Mouse (Mus musculus) neural tube, embryonic 14.5 days (tissue): ENCODE data around the gene Lrrk2. TPM values are rescaled to one million over a fixed set of nuclear protein-coding genes. Genes with fewer than 3 reads are reported as not detected.

Experiments used
- ATAC-seq: fragments of 200-750 bp; cut with Nextera tagmentation; 2 replicates; pipeline ENCODE4 v1.8.0; 2017; ENCODE audit warnings: low read depth, mild to moderate bottlenecking, moderate TSS enrichment, moderate library complexity
- H3K27ac ChIP-seq: fragments of 300-500 bp; sonication (generic); 2 replicates; pipeline ENCODE4 v1.5.1; 2014; ENCODE audit warnings: low read depth, mild to moderate bottlenecking, control low read depth, low read length, moderate library complexity, mixed read lengths
- H3K27me3 ChIP-seq: fragments of 300-500 bp; sonication (generic); 2 replicates; pipeline ENCODE4 v1.6.1; 2014; ENCODE audit warnings: low read length; ENCODE audit not compliant: control insufficient read depth, insufficient read depth
- H3K36me3 ChIP-seq: fragments of 300-500 bp; sonication (generic); 2 replicates; pipeline ENCODE4 v1.6.1; 2014; ENCODE audit warnings: low read length, mixed read lengths; ENCODE audit not compliant: control insufficient read depth, insufficient read depth
- H3K4me1 ChIP-seq: fragments of 300-500 bp; sonication (generic); 2 replicates; pipeline ENCODE4 v1.6.1; 2014; ENCODE audit warnings: low read length; ENCODE audit not compliant: control insufficient read depth, insufficient read depth
- H3K4me2 ChIP-seq: fragments of 300-500 bp; sonication (generic); 2 replicates; pipeline ENCODE4 v1.6.1; 2014; ENCODE audit warnings: mild to moderate bottlenecking, low read depth, low read length, control low read depth
- H3K4me3 ChIP-seq: fragments of 300-500 bp; sonication (generic); 2 replicates; pipeline ENCODE4 v1.5.1; 2014; ENCODE audit warnings: low read depth, low read length, control low read depth, mixed read lengths
- H3K9ac ChIP-seq: fragments of 300-500 bp; sonication (generic); replicated peaks from 2 replicates; pipeline ENCODE4 v1.6.1; 2014; ENCODE audit warnings: low read depth, mild to moderate bottlenecking, control low read depth, low read length, mixed read lengths
- H3K9me3 ChIP-seq: fragments of 300-500 bp; sonication (generic); 2 replicates; pipeline ENCODE4 v1.6.1; 2016; ENCODE audit warnings: low read length; ENCODE audit not compliant: control insufficient read depth
- WGBS: fragments of 180-500 bp; shearing (Covaris S2); extraction: QIAGEN DNeasy Blood & Tissue Kit; methylation state at CpG from one replicate; pipeline ENCODE4 v1.1.7; 2014; 5-methylcytosine and 5-hydroxymethylcytosine counted together
- polyA plus RNA-seq: library from polyadenylated mRNA; unstranded; fragments of >200 nt; fragmentation: Nextera tagmentation; extraction: Ambion mirVana; gene quantifications from 2 replicates; pipeline ENCODE4 v1.2.1, GENCODE M21; 2014

The Lrrk2 gene
- polyA plus RNA-seq, 1 experiment from 2014 or later = 2.3 TPM

- Histone ChIP-seq H3K4me2 (no peak overlapping the region), H3K36me3 (no peaks in the 10 kb centered on the region), H3K4me1 (peaks cover 4% of the 10 kb centered on the region; the same call in 1 of the 2 replicates), H3K4me3 (no peak overlapping the region), H3K27ac (no peak overlapping the region), H3K27me3 (no peaks in the 10 kb centered on the region), H3K9me3 (no peaks in the 10 kb centered on the region), H3K9ac (no peak overlapping the region)
- no peak for ATAC-seq
- 80% methylated on average over 5 of the region's 5 CpGs for WGBS
Observed at GRCm38 (mm10) chr15:91671987-91672386, 988 bp upstream of the Lrrk2 start.

DNA sequence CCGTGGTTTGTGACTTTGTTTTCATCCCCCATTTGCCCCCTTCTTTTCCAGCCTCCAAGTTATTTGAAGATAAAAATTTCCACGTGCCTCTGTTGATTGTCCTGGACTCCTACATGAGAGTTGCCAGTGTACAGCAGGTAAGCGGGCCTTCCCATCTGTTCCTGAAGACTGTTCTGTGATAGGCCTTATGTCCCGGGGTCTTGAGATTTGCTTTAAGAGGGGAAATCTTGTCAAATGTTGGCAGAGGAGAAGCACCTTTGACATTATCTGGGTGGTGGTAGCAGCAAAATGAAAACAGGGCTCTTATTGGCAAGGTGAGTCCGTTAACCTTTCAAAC, 562 bp downstream of the Lrrk2 start:
- Histone ChIP-seq H3K4me1 (peaks cover 4% of the 10 kb centered on the region; the same call in 1 of the 2 replicates), H3K4me2 (peak overlapping the region; percentile 58), H3K36me3 (no peaks in the 10 kb centered on the region), H3K9ac (peak overlapping the region; percentile 50; the same call in 1 of the 2 replicates), H3K4me3 (peak overlapping the region; percentile 38), H3K9me3 (no peaks in the 10 kb centered on the region), H3K27ac (no peak overlapping the region), H3K27me3 (no peaks in the 10 kb centered on the region)
- 40% methylated on average over 5 of the region's 5 CpGs for WGBS
- no peak for ATAC-seq

GRCm38 (mm10) chr15:91680116-91680515, 7.1 kb downstream of the Lrrk2 start:
- Histone ChIP-seq H3K4me3 (no peak overlapping the region), H3K4me1 (no peaks in the 10 kb centered on the region), H3K4me2 (no peak overlapping the region), H3K9me3 (no peaks in the 10 kb centered on the region), H3K27me3 (no peaks in the 10 kb centered on the region), H3K27ac (no peak overlapping the region), H3K36me3 (no peaks in the 10 kb centered on the region), H3K9ac (no peak overlapping the region)
- WGBS = 77% methylated on average over 2 of the region's 2 CpGs
- ATAC-seq = no peak

DNA sequence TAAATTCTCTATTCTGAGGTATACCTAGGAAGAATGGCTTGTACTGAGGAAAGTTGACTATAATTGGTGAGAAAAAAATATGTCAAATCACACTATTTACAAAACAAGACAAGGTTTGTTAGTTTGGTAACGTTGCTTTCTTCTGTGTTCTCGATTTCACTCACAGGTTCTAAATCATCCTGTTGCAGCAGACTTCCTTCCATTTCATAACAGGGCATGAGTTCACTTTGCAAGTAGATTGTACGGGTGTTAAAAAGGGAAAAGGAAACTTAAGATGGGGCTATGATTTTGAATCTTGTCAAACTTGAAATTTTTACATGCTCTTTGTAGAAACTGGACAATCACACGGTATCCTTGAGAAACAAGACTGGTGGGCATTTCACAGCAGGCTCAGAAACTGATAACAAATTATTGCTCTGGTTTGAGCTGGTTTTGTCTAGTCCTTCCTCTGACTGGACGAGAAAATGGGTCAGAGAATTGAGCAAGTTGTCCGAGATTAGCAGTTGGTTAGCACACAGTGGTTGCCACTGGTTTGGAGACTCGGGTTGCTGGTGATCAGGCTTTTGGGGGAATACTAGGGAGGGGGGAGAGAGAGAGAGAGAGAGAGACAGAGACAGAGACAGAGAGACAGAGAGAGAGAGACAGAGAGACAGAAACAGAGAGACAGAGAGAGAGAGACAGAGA, 13.0 kb downstream of the Lrrk2 start:
- H3K4me3 ChIP-seq = no peak overlapping the region
- 91% methylated on average over 7 of the region's 7 CpGs for WGBS
- no peak overlapping the region for H3K9ac ChIP-seq
- no peak overlapping the region for H3K27ac ChIP-seq
- no peak overlapping the region for H3K4me2 ChIP-seq
- H3K36me3 ChIP-seq = no peaks in the 10 kb centered on the region
- H3K4me1 ChIP-seq = no peaks in the 10 kb centered on the region
- no peak for ATAC-seq
- H3K27me3 ChIP-seq = no peaks in the 10 kb centered on the region
- no peaks in the 10 kb centered on the region for H3K9me3 ChIP-seq

DNA sequence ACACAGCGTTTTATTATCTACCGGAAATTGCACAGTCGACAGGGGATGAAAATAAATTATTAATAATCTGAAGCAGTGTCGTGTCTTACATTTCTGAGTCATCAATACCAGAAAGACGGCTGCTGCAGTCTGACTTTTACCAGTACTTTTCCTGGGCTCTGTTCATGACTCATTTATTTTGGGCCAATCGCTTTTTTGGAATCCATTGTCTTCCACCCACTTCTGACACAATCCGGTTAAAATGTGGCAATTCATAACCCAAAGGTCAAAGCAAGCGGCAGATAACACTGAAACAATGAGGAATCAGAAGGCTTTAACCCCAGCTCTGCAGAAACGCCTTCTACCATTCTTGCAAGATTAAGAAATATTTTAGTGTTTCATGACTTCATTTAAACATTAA, 17.7 kb downstream of the Lrrk2 start:
- 81% methylated on average over 9 of the region's 9 CpGs for WGBS
- no peak for ATAC-seq
- no peaks in the 10 kb centered on the region for H3K27me3 ChIP-seq

DNA sequence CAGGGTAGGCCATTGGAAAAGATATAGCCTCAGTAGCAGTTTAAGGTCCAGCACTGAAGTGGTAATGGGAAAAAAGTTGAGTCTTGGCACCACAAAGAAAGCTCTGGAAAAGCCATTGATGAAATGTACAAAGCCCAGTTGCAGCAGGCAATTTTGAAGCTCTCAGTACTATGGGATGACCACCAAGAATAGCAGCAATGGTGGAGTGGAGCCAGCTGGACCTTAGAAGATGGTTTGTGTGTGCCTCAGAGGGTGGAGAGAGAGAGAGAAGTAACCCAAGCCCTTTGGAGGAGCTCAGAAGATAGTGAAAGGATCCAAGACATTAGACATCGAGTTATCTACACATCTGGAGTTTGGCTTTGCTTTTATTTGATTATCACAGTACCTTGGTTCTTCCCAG, 20.1 kb downstream of the Lrrk2 start:
- no peak overlapping the region for H3K4me3 ChIP-seq
- no peak for ATAC-seq
- 82% methylated on average over 1 of the region's 1 CpGs for WGBS

More for the DNA sequence above, 17.7 kb downstream of the Lrrk2 start:
- Histone ChIP-seq H3K27ac (no peak overlapping the region), H3K36me3 (no peaks in the 10 kb centered on the region), H3K9ac (no peak overlapping the region), H3K4me2 (no peak overlapping the region), H3K9me3 (no peaks in the 10 kb centered on the region), H3K4me3 (no peak overlapping the region), H3K4me1 (no peaks in the 10 kb centered on the region)

GRCm38 (mm10) chr15:91693856-91694255, 20.9 kb downstream of the Lrrk2 start:
- Histone ChIP-seq H3K4me2 (no peak overlapping the region), H3K9ac (no peak overlapping the region), H3K4me3 (no peak overlapping the region), H3K27me3 (no peaks in the 10 kb centered on the region), H3K9me3 (no peaks in the 10 kb centered on the region), H3K27ac (no peak overlapping the region), H3K36me3 (no peaks in the 10 kb centered on the region), H3K4me1 (no peaks in the 10 kb centered on the region)
- no peak for ATAC-seq
- 98% methylated on average over 2 of the region's 2 CpGs for WGBS

More for the DNA sequence above, 20.1 kb downstream of the Lrrk2 start:
- Histone ChIP-seq H3K27me3 (no peaks in the 10 kb centered on the region), H3K36me3 (no peaks in the 10 kb centered on the region), H3K9me3 (no peaks in the 10 kb centered on the region), H3K27ac (no peak overlapping the region), H3K9ac (no peak overlapping the region), H3K4me2 (no peak overlapping the region), H3K4me1 (no peaks in the 10 kb centered on the region)

DNA sequence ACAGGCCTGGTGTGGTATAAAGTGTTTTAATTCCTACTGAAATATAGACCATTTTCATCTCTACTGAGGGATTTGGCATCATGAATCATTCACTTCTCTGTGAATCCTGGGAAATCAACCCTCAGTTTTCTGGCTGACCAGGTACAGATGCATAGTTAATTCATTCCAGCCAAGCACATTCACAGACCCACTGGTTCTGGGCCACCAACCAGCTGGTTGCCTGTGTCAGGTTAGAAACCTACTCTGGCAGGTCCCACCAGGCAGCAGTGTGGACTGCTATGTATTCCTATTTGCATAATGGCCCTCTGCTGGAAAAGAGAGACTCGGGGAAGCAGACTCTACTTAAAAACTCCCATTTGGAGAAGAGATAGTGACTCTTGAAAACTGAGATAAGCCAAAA, 27.9 kb downstream of the Lrrk2 start:
- ATAC-seq = no peak
- Histone ChIP-seq H3K27ac (no peak overlapping the region), H3K9me3 (no peaks in the 10 kb centered on the region), H3K4me3 (no peak overlapping the region), H3K36me3 (no peaks in the 10 kb centered on the region), H3K27me3 (no peaks in the 10 kb centered on the region), H3K9ac (no peak overlapping the region), H3K4me2 (no peak overlapping the region), H3K4me1 (no peaks in the 10 kb centered on the region)
- WGBS = 58% methylated on average over 1 of the region's 1 CpGs

DNA sequence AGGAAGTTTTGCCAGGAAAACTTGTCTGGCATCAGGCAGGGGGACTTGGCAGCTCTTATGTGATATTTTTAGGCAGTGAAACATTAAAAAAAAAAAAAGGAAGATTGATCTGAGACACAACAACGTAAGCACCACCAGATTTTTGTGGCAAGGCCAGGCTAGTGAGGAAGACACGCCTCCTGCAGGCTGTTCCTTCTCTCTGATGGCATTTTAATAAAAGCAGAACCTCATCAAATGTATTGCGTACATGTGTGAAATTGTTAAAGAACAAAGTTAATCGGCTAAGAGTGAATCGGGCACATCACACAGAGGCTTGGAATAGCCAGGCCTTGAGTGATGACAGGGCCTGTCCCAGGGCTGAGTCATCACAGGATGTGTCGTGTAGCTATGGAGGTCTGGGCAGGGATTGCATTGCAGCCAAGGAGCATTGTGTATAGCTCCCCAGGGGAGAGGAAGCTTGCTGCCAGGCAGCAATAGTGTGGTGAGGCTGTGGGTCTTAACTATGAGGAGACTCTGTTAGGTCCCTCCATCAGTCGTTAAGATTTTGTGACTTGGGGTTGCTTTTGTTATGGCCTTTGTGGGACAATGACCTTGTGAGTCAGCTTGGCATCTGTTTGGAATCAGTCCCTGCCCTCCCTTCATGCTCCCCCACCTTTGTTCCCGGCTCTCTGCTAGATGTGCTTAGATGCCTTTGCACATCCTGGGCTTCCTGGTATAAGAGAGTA, 30.2 kb downstream of the Lrrk2 start:
- H3K27ac ChIP-seq = no peak overlapping the region
- no peaks in the 10 kb centered on the region for H3K36me3 ChIP-seq
- no peak overlapping the region for H3K4me2 ChIP-seq
- H3K27me3 ChIP-seq = no peaks in the 10 kb centered on the region
- WGBS = 43% methylated on average over 8 of the region's 8 CpGs
- no peaks in the 10 kb centered on the region for H3K4me1 ChIP-seq
- H3K4me3 ChIP-seq = no peak overlapping the region
- no peak overlapping the region for H3K9ac ChIP-seq
- no peaks in the 10 kb centered on the region for H3K9me3 ChIP-seq
- peak; percentile 61; the same call in 1 of the 2 replicates for ATAC-seq
